Mouse (Mus musculus): ENCODE measurements at regions not wholly inside any gene's neighbourhood (a gene's known extent, or its start where the extent isn't known, plus 50 kb on each side); places are given as distances from the start of the nearest gene placed in this dataset.

GRCm38 (mm10) chr4:84218961-84219360, 456.1 kb downstream of the Bnc2 start:
- TF ChIP-seq CTCF (IDR thresholded peaks at IDR 0.05; ENCODE audit: low read depth, low read length) (no peak), POLR2A (IDR thresholded peaks at IDR 0.05; ENCODE audit: extremely low read depth, insufficient read depth, low read length) (no peak)

Measured in liver, adult 2 months (tissue).